Mouse (Mus musculus) ovary, adult 18-20 months (tissue): ENCODE results near the gene Abcd3.

Source experiments
- DNase-seq: peaks from one replicate; pipeline ENCODE4 v3.0.0; 2022; ENCODE audit warnings: low spot score, mixed read lengths

Abcd3 gene

GRCm38 (mm10) chr3:121738742-121739342 is 76.3 kb downstream of the Abcd3 start:
- no peak for DNase-seq

GRCm38 (mm10) chr3:121737901-121738300 is 77.2 kb downstream of the Abcd3 start:
- no peak for DNase-seq

DNA sequence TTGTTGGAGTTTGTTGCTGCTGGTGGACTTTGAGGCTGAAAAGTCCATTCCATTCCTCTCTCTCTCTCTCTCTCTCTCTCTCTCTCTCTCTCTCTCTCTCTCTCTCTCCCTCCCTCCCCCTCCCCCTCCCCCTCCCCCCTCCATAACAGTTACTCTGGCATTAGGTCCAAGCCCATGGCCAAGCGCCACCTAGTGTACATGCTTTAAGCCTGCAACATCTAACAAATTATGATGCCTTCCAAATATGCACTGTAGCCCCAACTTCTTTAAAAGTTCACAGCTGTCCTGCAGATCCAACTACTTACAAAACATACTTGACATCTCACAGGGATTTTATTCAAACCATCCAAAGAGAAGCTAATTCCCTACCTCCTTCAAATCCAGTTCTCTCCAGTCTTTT is 77.6 kb downstream of the Abcd3 start:
- DNase-seq, result no peak

- peak; percentile 66 for DNase-seq
Observed at GRCm38 (mm10) chr3:121736025-121736744, 78.9 kb downstream of the Abcd3 start.

DNA sequence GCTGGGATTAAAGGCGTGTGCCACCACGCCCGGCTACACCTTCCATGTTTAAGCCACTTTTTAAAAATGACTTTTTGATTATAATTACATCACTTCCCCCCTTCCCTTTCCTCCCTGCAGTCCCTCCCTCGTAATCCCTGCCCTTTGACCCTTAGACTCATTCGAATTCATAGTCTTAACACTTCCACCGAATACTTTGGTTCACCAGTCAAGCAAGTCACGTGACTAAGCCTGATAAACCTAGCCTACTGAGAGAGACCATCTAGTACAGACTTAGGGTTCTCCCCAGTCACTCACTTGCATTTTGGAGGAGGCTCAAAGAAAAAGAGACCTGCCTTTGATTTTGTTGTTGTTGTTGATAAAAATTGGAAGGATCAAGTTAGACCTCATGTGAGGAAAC is 79.6 kb downstream of the Abcd3 start:
- no peak for DNase-seq

DNA sequence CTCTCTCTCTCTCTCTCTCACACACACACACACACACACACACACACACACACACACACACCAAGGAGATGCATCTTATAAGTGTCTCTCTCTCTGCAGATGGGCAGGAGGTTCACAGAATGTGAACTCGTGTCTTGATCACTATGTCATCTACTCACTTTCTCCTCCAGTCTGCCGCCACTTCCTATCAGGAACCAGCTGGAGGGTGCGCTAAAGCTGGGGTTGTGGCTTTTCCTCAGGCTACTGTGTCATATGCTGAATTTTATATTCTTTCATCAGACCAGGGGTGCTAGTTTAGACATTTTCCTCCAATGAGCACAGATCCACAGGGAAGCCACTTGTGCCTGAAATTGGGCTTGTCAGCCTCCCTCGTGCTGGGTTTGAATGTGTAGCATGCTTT is 85.4 kb downstream of the Abcd3 start:
- DNase-seq, result no peak

- DNase-seq, result no peak
Observed at GRCm38 (mm10) chr3:121725651-121726050, 89.5 kb downstream of the Abcd3 start.

GRCm38 (mm10) chr3:121724553-121724952 is 90.5 kb downstream of the Abcd3 start:
- no peak for DNase-seq

DNA sequence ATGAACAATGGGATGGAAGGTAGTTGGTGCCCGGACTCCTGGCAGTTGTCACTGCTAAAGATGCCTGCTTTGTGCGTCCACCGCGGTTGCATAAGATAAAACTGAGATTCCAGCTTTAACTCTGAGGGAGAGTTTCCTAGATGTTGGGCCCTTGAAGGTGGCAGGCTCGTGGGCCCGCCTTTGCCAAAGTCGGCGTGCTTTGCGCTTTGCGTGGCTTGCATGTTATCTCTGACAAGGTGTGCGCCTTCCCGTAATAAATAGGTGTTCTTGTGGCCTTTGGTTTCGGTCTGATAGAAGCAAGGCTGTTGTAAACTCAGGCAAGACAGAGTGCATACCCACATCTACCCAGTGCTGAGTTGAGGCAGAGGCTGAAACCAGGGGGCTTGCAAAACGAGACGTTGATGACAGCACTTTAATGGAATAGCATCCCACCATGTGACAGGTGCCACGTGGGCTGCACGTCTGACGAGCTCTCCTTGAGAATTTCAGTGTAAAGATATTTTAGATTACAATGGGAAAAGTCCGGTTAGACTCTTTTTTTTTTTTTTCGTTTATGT is 91.1 kb downstream of the Abcd3 start:
- DNase-seq, result no peak

GRCm38 (mm10) chr3:121722971-121723844 is 91.9 kb downstream of the Abcd3 start, which contains the start of gene F3:
Gene F3, plus strand, starts transcription at chr3:121723537.
- DNase-seq, result peak; percentile 72

- no peak for DNase-seq
Observed at GRCm38 (mm10) chr3:121721691-121722070, 93.4 kb downstream of the Abcd3 start.

- no peak for DNase-seq
Observed at GRCm38 (mm10) chr3:121720801-121721690, 94.1 kb downstream of the Abcd3 start.

- no peak for DNase-seq
Observed at GRCm38 (mm10) chr3:121719701-121720100, 95.4 kb downstream of the Abcd3 start.

GRCm38 (mm10) chr3:121718679-121719078 is 96.4 kb downstream of the Abcd3 start:
- DNase-seq, result no peak

- DNase-seq, result no peak
Observed at GRCm38 (mm10) chr3:121716480-121716879, 98.6 kb downstream of the Abcd3 start.

DNA sequence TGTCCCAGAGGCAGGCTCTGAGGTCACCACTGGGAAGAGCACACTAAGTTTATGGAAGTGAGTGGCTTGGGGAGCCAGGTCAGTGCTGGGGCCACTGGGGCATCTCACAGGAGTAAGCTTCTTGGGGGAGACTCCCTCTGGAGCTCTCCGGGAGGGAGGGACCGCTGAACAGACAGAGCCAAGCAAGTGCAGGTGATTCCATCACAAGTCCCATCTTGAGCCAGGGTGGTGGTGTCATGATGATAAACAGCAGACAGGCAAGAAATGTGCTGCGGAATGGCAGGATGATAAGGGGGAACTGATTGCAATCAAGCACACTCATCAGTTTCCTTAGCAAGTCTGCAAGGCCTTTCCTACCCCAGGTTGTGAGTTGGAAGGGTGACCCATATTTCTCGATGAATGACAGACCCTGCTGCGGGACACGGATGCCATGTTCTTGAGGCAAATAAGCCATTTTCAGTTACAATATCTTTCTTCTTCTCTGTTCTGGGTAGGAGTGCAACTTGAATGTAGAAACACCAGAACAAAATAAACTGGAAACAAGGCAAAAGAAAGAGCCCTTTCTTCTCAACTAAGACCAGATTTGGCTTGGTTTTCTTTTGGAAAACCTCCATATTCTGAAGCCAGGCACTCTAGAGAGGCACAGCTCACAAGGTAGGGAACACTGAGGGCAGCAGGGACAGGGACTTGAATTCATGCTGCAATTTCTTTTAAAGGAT is 99.2 kb downstream of the Abcd3 start:
- DNase-seq, result no peak

GRCm38 (mm10) chr3:121715336-121715735 is 99.8 kb downstream of the Abcd3 start:
- no peak for DNase-seq

DNA sequence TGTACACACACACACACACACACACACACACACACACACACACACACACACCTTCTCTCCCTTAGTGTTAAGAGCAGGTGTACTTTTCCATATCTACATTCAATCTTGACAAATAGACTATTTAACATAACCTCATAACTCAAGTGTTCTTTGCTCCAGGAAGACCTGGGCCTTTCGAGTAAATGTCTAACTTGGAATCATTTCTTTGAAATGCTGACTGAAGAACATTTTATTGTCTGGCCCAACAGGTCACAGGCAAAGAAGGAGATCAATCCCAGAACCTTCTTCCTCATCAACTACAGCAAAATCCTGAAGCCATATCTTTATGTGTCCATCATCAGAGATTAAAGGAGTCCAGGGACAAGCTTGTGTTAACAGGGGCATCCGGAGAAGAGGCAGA is 100.6 kb downstream of the Abcd3 start:
- no peak for DNase-seq

DNA sequence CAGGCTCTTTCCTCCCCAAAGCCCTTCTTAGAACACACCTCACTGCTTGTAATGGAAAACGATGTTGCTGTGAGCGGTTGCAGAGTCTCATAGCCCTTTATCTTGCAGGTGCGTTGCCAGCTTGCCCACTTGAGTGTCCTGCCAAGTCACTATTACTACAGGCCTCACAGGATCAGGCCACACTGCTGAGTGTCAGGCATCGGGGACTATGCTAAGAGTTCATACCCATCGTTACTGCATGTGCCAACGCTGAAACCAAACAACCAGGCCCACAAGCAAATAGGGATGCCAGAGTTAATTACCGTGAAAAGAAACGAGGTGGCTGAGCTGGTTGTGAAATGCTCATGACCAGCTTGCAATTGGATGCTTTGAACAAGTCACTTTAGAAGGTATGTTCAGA is 101.3 kb downstream of the Abcd3 start:
- no peak for DNase-seq

DNA sequence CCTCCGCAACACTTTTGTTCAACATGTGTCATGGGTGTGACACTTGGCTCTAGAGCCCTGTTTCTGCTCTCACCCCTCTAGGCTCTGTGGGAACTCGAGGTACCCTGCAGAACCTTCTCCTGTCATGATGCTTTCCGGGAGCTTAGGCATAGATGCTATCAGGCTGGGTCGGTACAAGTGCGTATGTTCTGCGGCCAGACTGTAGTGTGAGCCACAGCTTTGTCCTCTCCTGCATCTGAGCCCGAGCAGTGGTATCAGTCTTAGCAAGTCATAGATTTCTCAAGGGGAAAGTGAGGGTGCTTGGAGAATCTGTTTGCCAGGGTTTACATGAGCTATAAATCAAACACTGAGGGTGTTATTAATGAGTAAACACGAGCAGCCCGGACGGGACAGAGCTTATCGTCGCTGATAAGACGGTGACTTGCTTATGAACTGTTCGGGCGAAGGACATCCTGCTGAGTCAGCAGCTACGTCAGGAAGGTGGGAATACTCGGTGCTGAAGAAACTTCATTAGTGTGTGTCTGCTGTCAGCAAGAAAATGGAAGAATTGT is 101.9 kb downstream of the Abcd3 start:
- DNase-seq, result peak; percentile 22

- no peak for DNase-seq
Observed at GRCm38 (mm10) chr3:121712222-121712621, 102.9 kb downstream of the Abcd3 start.
